Mouse (Mus musculus) gastrocnemius, postnatal 36 days (tissue): ENCODE measurements around the gene Gpsm3. TPM values are rescaled to one million over a fixed set of nuclear protein-coding genes. Genes with fewer than 3 reads are reported as not detected.

Source experiments
- DNase-seq, 2 experiments: peaks; one replicate each; pipeline ENCODE4 v3.0.0; 2022
- intact Hi-C: fragments of 180-260 bp; cut with DNase I; formaldehyde crosslinking; loops from one replicate; pipeline ENCODE4 v1.15.1; 2025
- total RNA-seq, 2 experiments: library from RNA; stranded (reverse); gene quantifications; 2 replicates each; pipeline ENCODE4 v1.2.3; 2021

The Gpsm3 gene
- total RNA-seq, 2 experiments from 2014 or later, result 1.9 to 2.8 TPM

DNA sequence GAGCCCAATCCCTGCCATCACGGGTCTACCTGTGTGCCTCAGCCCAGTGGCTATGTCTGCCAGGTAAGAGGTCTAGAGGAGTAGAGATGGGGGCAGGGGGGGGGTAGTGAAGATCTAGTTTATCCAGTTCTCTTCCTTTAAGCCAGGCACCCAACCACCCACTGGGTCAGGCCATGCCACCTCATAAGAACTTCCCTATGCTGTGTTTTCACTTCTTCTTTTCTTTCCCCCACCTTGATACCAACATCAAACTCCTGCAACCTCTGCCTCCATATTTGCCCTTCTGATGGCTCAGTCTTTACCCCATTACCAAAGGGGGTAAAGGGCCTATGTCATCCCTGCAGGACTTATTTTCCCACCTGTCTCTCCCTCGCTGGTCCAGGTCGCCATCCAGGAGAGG lies 11.5 kb upstream of the Gpsm3 start:
- intact Hi-C loops, result no loop called here
- DNase-seq, result no peak

DNA sequence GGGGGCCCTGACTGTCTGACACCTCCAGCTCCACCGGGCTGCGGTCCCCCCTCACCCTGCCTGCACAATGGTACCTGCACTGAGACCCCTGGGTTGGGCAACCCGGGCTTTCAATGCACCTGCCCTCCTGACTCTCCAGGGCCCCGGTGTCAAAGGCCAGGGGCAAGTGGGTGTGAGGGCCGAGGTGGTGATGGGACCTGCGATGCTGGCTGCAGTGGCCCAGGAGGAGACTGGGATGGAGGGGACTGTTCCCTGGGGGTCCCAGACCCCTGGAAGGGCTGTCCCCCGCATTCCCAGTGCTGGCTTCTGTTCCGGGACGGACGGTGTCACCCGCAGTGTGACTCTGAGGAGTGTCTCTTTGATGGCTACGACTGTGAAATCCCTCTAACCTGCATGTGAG lies 7.1 kb upstream of the Gpsm3 start:
- DNase-seq, result no peak
- intact Hi-C loops, result no loop called here

DNA sequence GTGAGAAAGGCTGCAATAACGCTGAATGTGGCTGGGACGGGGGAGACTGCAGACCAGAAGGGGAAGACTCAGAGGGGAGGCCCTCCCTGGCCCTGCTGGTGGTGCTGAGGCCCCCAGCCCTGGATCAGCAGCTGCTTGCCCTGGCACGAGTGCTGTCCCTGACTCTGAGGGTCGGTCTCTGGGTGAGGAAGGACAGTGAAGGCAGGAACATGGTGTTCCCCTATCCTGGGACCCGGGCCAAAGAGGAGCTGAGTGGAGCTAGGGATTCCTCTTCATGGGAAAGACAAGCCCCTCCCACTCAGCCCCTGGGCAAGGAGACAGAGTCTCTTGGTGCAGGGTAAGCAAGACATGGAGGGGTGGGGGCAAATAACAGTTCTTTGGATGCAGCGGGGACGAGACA lies 6.2 kb upstream of the Gpsm3 start:
- DNase-seq, result no peak
- intact Hi-C loops, result no loop called here

DNA sequence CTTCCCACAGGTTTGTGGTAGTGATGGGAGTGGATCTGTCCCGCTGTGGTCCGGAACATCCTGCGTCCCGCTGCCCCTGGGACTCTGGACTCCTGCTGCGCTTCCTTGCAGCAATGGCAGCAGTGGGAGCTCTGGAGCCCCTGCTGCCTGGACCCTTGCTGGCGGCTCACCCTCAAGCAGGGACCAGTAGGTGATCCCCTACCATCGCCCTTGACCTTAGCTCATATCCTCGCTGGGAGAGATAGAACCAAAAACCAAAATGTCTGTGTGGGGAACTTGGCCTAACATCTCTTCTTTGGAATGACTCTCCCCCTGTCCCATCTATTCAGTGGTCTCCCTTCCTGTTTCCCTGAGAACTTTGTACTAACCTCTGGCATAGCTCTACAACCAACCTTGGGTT lies 5.8 kb upstream of the Gpsm3 start:
- DNase-seq, result no peak
- intact Hi-C loops, result no loop called here

DNA sequence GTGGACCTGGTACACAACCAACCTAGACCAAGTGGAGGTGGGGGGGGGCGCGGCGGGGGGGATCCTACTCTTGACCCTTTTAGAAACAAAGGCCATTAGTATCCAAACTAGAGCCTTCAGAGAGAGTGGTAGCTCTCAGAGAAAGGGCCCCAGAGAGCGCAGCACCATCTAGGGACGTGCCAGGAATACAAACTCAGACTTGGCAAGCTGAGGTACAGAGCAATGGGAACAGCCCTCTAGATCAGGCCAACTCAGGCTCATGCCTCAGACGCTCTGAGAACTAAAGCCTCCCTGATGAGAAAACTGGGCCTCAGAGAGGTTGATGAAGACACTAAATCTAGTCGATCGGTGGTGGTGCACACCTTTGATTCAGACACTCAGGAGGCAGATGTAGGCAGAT lies 4.5 kb upstream of the Gpsm3 start:
- no peak for DNase-seq
- intact Hi-C loops, result no loop called here

DNA sequence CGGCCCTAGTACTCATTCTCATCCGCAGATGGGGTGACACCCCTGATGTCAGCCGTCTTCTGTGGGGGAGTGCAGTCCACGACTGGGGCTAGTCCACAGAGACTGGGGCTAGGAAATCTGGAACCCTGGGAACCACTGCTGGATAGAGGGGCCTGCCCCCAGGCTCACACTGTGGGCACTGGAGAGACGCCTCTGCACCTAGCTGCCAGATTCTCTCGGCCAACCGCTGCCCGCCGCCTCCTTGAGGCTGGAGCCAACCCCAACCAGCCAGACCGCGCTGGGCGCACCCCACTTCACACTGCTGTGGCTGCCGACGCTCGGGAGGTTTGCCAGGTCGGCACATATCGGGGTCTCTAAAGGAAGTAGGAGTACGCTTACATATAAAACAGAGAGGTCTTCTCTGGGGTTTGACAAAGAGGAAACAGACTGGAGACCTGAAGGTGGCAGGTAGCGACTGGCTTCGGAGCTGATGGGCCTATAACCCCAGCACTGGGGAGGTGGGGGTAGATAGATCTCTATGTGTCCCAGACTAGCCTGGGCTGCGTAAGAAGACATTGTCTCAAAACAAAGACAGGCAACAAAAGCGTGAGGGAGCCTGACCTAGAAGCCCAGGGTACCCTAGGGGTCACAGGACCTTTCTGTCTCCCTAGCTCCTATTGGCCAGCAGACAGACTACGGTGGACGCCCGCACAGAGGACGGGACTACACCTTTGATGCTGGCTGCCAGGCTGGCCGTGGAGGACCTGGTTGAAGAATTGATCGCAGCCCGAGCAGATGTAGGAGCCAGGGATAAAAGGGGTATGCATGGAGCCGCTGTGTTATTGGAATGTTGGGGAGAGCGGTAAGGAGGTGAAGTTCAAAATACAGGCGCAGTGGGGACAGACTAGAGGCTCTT lies 3.5 kb upstream of the Gpsm3 start:
- intact Hi-C loops, result no loop called here
- DNase-seq, result no peak

DNA sequence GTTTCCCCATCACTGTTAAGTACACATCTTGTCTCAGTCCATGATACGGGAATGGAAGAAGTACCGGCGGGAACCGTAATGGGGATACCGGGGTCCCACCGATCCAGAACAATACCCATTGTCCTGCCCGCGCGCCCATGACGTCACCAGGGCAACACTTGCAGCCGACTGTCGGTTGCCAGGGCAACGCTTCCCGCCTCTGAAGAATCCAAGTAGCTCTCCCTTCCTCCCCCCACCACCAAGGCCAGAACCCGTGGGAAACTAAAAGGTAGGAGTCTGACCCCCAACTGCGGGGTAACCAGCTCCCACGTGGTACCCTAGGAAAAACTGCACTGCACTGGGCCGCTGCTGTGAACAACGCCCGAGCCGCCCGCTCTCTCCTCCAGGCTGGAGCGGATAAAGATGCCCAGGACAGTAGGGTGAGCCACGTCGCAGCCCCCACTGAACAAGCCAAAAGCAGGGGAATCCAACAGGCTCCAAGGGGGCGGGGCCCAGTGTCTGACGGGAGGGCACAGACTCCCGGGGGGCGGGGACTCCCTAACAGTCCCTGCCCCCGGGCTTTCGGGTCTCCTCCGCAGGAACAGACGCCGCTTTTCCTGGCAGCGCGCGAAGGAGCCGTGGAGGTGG lies 2.7 kb upstream of the Gpsm3 start:
- intact Hi-C loops, result no loop called here
- peak in 1 of 2 experiments; percentile 81 for DNase-seq

DNA sequence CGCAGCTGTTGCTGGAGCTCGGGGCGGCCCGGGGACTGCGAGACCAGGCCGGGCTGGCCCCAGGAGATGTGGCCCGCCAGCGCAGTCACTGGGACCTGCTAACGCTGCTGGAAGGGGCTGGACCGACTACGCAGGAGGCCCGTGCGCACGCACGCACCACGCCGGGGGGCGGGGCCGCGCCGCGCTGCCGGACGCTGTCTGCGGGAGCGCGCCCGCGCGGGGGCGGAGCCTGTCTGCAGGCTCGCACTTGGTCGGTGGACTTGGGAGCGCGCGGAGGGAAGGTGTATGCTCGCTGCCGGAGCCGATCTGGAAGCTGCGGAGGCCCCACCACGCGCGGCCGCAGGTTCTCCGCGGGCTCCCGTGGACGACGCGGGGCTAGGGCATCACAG lies 2.2 kb upstream of the Gpsm3 start:
- intact Hi-C loops, result no loop called here
- DNase-seq, result peak; percentile 94 to 98

DNA sequence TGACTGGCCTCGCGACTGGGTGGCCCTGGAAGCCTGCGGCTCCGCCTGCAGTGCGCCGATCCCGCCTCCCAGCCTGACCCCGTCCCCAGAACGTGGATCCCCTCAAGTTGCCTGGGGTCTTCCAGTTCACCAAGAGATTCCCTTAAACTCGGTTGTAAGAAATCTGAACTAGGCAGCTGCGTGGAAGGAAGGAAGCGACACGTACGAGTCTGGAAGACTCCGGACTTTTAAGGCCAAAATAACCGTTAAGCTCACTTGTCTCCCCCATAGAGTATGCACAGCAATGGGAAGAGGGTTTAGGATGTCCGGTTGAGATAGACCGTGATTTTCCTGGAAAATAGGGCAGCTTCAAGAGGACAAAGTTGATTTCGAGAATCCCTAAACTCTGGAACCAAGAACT lies 1.8 kb upstream of the Gpsm3 start:
- no peak for DNase-seq
- intact Hi-C loops, result no loop called here

DNA sequence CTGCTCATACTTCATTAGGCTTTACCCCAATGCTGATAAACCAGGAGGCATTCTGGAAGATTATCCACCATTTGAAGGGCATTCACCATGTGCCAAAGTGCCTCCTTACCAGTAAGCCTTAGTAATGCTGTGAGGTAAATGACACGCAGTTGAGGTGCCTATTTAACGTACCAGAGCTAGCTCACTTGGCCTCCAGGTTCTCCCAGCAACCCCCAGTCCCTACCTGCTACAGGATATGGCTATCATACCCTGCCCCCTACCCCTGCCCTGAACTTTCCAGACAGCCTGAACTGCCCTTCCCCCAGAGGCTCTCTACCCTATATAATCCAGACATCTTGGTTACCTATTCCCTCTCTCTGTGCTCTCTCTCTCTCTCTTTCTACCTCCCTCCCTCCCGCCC lies 839 bp upstream of the Gpsm3 start:
- DNase-seq, result no peak
- intact Hi-C loops, result no loop called here

DNA sequence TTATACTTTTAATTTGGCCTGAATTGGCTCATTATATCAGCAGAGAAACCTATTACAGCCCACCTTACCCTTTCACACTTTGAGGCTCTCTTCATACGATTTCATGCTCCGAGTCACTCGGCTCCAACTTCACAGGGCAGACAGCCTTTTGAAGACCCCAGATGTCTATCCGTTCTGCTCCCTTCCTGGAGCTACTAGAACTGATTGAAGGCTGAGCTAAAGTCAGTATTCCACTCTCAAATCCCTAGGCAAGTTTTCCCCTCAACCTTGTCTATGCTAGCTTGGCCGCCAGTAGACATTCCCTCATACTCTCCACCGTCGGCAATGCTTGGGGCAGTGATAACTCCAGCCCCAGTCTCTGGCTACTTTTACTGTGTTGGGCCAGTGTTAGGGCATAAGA lies 400 bp upstream of the Gpsm3 start:
- intact Hi-C loops, result no loop called here
- DNase-seq, result no peak

DNA sequence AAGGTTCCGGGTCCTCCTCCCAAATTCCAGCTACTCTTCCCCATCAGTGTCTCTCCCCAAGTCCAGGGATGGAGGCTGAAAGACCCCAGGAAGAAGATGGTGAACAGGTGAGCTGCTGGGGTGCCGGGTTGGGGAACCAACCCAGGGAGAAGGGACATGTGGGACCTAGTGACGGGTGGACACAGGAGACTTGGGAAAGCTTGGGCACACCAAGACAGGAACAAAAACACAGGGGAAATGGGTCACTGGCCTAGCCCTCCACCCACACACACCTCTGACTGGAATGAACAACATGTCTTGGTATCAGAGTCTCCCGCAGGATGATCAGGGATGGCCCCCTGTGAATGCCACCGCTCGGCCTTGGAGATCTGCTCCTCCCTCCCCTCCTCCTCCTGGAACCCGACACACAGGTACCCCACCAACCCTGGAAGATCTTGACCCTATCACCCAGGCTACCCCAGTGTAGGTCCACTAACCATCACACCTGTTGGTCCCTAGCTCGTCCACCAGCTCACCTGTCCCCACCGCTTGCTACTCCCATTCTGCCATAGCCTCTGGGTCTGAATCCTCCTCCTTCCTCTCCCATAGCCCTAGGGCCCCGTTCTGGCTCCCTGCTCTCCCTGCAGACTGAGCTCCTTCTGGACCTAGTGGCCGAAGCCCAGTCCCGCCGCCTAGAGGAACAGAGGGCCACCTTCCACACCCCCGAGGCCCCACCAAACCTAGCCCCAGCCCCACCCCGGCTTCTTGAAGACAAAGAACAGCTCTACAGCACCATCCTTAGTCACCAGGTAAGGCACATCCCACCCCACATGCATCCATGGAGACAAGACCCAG lies 765 bp downstream of the Gpsm3 start:
- DNase-seq, result no peak
- intact Hi-C loops, result loop anchor here (10.0 kb wide), 1 partner anchor 654 kb away; the partner anchor contains the start of gene Ddx39b

DNA sequence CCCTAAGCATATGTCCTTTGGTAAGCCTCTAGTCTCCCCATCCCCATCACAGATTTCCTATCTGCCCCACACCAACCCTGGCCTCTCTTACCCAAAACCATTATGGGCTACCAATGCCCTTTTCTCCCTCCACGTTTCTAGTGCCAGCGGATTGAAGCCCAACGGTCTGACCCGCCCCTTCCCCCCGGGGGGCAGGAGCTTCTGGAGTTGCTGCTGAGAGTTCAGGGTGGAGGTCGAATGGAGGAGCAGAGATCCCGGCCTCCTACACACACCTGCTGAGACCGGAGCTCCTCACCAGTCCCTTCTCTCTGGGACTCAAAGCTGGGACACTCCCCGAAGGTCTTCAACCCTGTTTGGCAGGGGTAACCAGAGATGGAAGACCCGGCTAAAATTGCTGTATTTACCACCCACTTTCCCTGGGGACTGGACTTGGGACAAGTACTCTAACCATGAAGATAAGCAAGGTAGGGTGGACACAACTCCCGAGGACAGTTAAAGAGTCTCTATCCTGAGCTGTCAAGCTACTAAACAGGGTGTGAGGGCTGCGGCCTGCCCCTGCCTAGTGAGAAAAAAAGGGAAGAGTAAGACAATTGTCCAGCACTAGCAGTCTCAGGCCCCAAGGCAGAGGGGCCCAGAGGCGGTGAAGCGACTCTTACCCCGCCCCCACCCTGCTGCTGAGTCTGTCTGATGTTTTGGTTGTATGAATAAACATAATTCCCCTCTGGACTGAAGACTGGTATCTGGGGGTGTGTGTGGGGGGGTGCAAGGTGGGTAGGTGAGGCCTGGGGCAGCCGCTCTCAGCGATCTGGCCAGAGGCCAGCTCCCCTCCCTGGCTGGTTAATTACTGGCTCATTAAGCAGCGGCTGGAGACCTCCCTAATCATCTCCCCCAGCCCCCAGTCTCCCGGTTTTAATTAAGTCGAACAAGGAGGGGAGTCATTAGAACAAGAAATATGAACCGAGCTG lies 1.7 kb downstream of the Gpsm3 start, which contains the start of gene Pbx2:
Pbx2 (plus strand) TSS at position 238 of the 965 bp plus-strand sequence.
- no peak for DNase-seq
- intact Hi-C loops, result loop anchor here (10.0 kb wide), 1 partner anchor 653 kb away; the partner anchor contains the start of gene Ddx39b

DNA sequence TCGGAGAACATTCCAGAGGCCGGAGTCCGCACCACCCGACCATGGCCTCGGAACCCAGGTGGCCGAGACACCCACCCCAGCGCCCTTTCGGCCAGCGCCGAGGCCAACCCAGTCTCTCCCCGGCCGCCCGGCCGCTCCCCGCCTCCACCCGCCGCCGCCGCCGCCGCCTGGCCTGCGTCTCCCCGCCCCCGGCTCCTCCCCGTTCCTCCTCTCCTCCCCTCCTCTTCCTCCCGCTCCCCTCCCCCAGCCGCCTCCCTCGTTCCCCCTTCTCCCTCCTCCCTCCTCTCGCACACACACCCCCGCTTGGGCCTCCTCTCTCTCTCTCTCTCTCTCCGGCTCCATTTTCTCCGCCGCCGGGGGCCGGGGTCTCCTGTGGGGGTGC lies 2.4 kb downstream of the Gpsm3 start:
- intact Hi-C loops, result loop anchor here (10.0 kb wide), 1 partner anchor 653 kb away; the partner anchor contains the start of gene Ddx39b
- peak; percentile 74 to 91 for DNase-seq

DNA sequence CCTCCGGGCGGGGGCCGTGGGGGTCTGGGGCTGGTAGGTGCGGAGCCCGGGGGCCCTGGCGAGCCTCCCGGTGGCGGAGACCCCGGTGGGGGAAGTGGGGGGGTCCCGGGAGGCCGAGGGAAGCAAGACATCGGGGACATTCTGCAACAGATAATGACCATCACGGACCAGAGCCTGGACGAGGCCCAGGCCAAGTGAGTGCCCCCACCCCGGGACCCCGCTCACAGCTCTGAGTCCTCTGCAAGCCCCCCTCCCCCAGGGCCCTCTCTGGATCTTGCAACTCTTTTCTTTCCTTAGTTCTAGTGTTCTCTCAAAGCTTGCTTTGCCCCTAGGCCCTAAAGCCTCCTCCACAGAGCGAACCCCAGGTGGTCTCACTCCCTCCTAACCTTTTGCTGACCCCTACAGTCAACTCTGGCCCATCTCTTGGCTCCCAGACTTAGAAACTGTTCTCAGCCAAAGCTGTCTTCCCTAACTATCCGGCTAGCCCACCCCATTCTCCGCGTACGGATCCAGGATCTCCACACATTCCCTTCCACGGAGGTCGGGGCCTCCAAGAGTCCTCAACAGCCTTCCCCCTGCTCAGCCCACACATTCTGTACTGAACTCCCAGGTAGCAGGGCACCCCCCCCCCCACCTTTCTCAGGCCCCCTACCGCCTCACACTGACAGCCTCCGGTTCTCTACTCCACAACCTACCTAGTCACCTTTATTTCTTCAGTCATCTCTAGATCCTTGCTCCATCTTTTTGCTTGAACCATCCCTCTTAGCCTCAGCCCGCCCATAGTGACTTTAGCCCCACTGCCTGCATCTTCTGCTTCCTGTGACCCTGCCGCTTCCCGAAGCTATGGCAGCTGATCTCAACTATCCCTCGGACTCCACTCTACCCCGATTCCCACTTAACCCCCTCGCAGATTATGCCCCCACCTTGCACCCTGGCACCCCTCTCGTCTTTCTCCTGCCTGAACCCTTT lies 3.3 kb downstream of the Gpsm3 start:
- DNase-seq, result no peak

DNA sequence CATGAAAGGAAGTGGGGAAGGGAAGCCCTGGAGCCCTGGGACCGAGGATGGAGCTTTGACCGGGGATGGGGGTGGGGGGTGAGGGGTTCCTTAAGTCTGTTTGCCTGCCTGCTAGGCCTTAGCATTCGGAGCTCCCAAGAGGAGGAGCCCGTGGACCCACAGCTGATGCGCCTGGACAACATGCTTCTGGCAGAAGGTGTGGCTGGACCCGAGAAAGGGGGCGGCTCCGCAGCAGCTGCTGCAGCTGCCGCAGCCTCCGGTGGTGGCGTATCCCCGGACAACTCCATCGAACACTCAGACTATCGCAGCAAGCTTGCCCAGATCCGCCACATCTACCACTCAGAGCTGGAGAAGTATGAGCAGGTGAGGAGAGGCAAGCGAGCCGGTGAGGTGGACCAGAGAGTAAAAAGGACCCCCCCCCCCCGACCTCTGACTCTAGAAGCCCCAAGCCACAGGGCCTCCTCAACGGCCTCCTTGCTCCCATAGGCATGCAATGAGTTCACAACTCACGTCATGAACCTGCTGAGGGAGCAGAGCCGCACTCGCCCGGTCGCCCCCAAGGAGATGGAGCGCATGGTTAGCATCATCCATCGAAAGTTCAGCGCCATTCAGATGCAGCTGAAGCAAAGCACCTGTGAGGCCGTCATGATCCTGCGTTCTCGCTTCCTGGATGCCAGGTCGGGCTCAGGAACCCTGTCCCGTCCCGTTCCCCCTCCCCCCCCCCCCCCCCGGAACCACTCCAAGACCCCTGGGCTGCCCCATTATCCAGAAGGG lies 4.3 kb downstream of the Gpsm3 start:
- intact Hi-C loops, result loop anchor here (10.0 kb wide), 1 partner anchor 651 kb away; the partner anchor contains the start of gene Ddx39b
- DNase-seq, result no peak

More for the DNA sequence above, 3.3 kb downstream of the Gpsm3 start:
- intact Hi-C loops, result loop anchor here (10.0 kb wide), 1 partner anchor 652 kb away; the partner anchor contains the start of gene Ddx39b

DNA sequence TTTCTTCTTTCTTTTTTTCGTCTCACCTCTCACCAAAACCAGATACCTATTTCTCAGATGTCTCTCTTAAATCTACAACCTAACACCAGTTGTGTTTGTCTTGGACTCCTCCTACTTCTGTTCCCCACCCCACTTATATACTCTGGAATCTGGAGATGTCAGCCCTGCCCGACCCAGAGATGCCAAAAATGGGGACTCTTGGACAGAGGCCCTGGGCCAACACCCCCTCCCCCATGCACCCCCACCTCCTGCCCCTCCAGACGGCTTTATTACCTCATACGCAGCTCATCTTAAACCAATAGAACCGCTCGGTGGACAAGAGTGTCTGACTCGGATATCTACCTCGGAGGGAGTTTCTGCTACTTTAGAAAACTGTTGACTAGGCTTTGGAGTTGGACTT lies 6.5 kb downstream of the Gpsm3 start:
- no peak for DNase-seq
- intact Hi-C loops, result loop anchor here (10.0 kb wide), 1 partner anchor 649 kb away; the partner anchor contains the start of gene Ddx39b
